Mouse (Mus musculus) limb, embryonic 14.5 days (tissue): ENCODE data around the gene Prdm16. TPM values are rescaled to one million over a fixed set of nuclear protein-coding genes. Genes with fewer than 3 reads are reported as not detected.
A peak's percentile ranks its signal among the peaks of the same experiment; 100 is the strongest.

ENCODE experiments used
- ATAC-seq: fragments of 200-750 bp; cut with Nextera tagmentation; 2 replicates; pipeline ENCODE4 v1.8.0; 2017; ENCODE audit warnings: low read depth, moderate number of reproducible peaks, moderate TSS enrichment; ENCODE audit not compliant: low FRiP score
- DNase-seq: peaks from one replicate; pipeline ENCODE4 v3.0.0-alpha.2; 2015; ENCODE audit warnings: low spot score
- H3K27ac ChIP-seq: fragments of 300-500 bp; sonication (generic); replicated peaks from 2 replicates; pipeline ENCODE4 v1.5.1; 2014; ENCODE audit warnings: low read depth, mild to moderate bottlenecking, low read length, moderate library complexity, mixed read lengths
- H3K27me3 ChIP-seq: fragments of 300-500 bp; sonication (generic); 2 replicates; pipeline ENCODE4 v1.6.1; 2014; ENCODE audit warnings: low read length, mixed read lengths; ENCODE audit not compliant: control insufficient read depth, insufficient read depth
- H3K36me3 ChIP-seq: fragments of 300-500 bp; sonication (generic); 2 replicates; pipeline ENCODE4 v1.6.1; 2014; ENCODE audit warnings: mild to moderate bottlenecking, low read length, moderate library complexity, mixed read lengths; ENCODE audit not compliant: control insufficient read depth, insufficient read depth
- H3K4me1 ChIP-seq: fragments of 300-500 bp; sonication (generic); 2 replicates; pipeline ENCODE4 v1.6.1; 2014; ENCODE audit warnings: antibody characterized with exemption, low read length, mixed read lengths; ENCODE audit not compliant: control insufficient read depth, insufficient read depth
- H3K4me2 ChIP-seq: fragments of 300-500 bp; sonication (generic); replicated peaks from 2 replicates; pipeline ENCODE4 v1.6.1; 2014; ENCODE audit warnings: low read depth, mild to moderate bottlenecking, low read length, moderate library complexity; ENCODE audit not compliant: severe bottlenecking
- H3K4me3 ChIP-seq: fragments of 300-500 bp; sonication (generic); replicated peaks from 2 replicates; pipeline ENCODE4 v1.5.1; 2014; ENCODE audit warnings: low read length
- H3K9ac ChIP-seq: fragments of 300-500 bp; sonication (generic); 2 replicates; pipeline ENCODE4 v1.6.1; 2014; ENCODE audit warnings: mild to moderate bottlenecking, low read depth, low read length, moderate library complexity; ENCODE audit not compliant: severe bottlenecking
- H3K9me3 ChIP-seq: fragments of 300-500 bp; sonication (generic); 2 replicates; pipeline ENCODE4 v1.6.1; 2016; ENCODE audit warnings: low read length; ENCODE audit not compliant: control insufficient read depth
- POLR2A ChIP-seq: fragments of 200-500 bp; IDR thresholded peaks from 2 replicates; pipeline ENCODE4 v1.8.0; 2012; ENCODE audit warnings: inconsistent platforms, mild to moderate bottlenecking, moderate library complexity, borderline replicate concordance; ENCODE audit not compliant: insufficient read depth, insufficient read length; ENCODE audit errors: extremely low read depth
- WGBS: fragments of 180-500 bp; shearing (Covaris S2); extraction: QIAGEN DNeasy Blood & Tissue Kit; methylation state at CpG from one replicate; pipeline ENCODE4 v1.1.7; 2014; 5-methylcytosine and 5-hydroxymethylcytosine counted together
- polyA plus RNA-seq, 2 experiments: library from polyadenylated mRNA; depleted of rRNA in 1 of 2; stranded (reverse) in 1 of 2; unstranded in 1 of 2; fragments of >200 nt; fragmentation: Nextera tagmentation in 1 of 2; extraction: Ambion mirVana in 1 of 2; gene quantifications; 2 replicates each; pipeline versions ENCODE4 v1.2.1 to v1.2.3; 2012 to 2014

Gene Prdm16
- polyA plus RNA-seq, 2 experiments: 11.7 to 25.6 TPM

- ATAC-seq (no peak), DNase-seq (no peak)
- Histone ChIP-seq H3K36me3 (no peaks in the 10 kb centered on the region), H3K9me3 (no peaks in the 10 kb centered on the region), H3K4me1 (peaks cover 72% of the 10 kb centered on the region), H3K4me2 (no peak overlapping the region), H3K9ac (no peak overlapping the region), H3K27me3 (no peaks in the 10 kb centered on the region), H3K27ac (no peak overlapping the region), H3K4me3 (no peak overlapping the region)
- WGBS: 84% methylated on average over 5 of the region's 5 CpGs
- TF ChIP-seq POLR2A: no peak
Observed at GRCm38 (mm10) chr4:154496522-154496921, 140.2 kb downstream of the Prdm16 start.

DNA sequence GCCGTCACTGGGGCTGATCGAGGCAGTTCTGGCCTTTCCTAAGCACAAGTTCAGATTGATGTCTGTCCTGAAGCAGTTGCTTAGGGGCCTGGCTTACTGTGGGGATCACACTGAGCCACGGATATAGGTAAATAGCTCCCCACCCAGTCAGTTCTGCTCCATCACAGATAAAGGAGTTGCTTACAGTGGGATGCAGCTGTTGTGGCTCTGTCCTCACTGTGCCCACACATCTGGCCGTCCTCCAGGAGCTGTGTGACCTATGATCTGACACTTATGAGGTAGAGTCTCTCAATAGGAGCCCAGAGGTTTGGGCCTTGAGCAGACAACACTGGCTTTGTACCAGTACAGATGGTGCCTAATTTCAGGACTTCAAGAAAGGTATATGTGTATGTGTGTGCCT, 142.7 kb downstream of the Prdm16 start:
- H3K27me3 ChIP-seq: no peaks in the 10 kb centered on the region
- peaks cover 54% of the 10 kb centered on the region for H3K4me1 ChIP-seq
- no peak for ATAC-seq
- no peak overlapping the region for H3K9ac ChIP-seq
- no peak overlapping the region for H3K4me3 ChIP-seq
- H3K4me2 ChIP-seq: no peak overlapping the region
- no peaks in the 10 kb centered on the region for H3K36me3 ChIP-seq
- no peak for TF ChIP-seq POLR2A
- no peak overlapping the region for H3K27ac ChIP-seq
- no peaks in the 10 kb centered on the region for H3K9me3 ChIP-seq
- DNase-seq: no peak
- 26% methylated on average over 4 of the region's 4 CpGs for WGBS

DNA sequence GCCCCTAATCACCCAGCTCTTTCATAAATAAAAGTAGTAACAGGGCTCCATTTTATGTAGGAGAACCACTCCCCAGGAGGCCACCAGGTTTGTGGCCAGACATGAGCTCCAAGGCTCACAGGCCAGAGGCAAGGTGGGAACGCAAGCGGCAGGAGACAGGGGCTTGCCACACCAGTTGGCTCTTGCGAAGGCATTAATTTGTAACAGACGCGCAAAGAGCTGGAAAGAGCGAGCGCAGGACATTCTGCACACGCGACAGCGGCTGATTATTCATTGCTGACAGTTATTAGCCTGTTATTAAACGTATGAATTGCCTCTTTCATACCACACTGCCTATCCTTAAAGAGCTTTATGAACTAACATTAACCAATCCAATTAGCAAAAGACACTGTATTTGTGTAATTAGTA, 144.0 kb downstream of the Prdm16 start:
- WGBS: 10% methylated on average over 11 of the region's 11 CpGs
- Histone ChIP-seq H3K27me3 (no peaks in the 10 kb centered on the region), H3K4me3 (no peak overlapping the region), H3K9ac (no peak overlapping the region), H3K4me2 (no peak overlapping the region), H3K27ac (no peak overlapping the region), H3K9me3 (no peaks in the 10 kb centered on the region), H3K4me1 (peaks cover 65% of the 10 kb centered on the region), H3K36me3 (no peaks in the 10 kb centered on the region)
- ATAC-seq: no peak
- no peak for DNase-seq
- no peak for TF ChIP-seq POLR2A

DNA sequence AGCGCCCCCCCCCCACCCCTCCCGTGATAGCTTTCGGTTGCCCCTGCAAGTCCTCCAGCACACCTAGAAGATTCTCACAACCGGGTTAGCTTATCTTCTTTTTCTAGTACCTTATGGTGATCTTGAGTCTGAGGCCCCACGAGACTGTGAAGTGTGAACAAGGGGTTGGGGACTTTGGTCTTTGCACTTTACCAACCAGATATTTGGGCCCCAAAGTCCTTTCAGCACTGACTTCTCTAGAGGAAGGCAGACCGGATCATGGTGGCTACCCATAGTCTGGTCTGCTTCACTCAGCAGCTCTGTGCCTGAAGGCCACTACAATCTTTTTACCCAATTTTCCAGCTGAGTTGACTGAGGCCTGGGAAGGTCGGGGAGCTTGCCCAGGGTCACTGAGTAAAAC, 144.4 kb downstream of the Prdm16 start:
- Histone ChIP-seq H3K36me3 (no peaks in the 10 kb centered on the region), H3K9ac (no peak overlapping the region), H3K27ac (no peak overlapping the region), H3K4me1 (peaks cover 62% of the 10 kb centered on the region), H3K27me3 (no peaks in the 10 kb centered on the region), H3K9me3 (no peaks in the 10 kb centered on the region), H3K4me3 (no peak overlapping the region), H3K4me2 (no peak overlapping the region)
- 60% methylated on average over 7 of the region's 7 CpGs for WGBS
- ATAC-seq (no peak), DNase-seq (no peak)
- TF ChIP-seq POLR2A: no peak

- H3K4me3 ChIP-seq: no peak overlapping the region
- H3K27ac ChIP-seq: no peak overlapping the region
- DNase-seq (peak; percentile 65), ATAC-seq (peak; percentile 87)
- H3K4me2 ChIP-seq: no peak overlapping the region
- H3K9ac ChIP-seq: peak overlapping the region; percentile 1; the same call in 1 of the 2 replicates
- peaks cover 27% of the 10 kb centered on the region for H3K4me1 ChIP-seq
- no peaks in the 10 kb centered on the region for H3K36me3 ChIP-seq
- WGBS: 4% methylated on average over 5 of the region's 5 CpGs
- no peaks in the 10 kb centered on the region for H3K27me3 ChIP-seq
- TF ChIP-seq POLR2A: no peak
- no peaks in the 10 kb centered on the region for H3K9me3 ChIP-seq
Observed at GRCm38 (mm10) chr4:154488031-154488430, 148.6 kb downstream of the Prdm16 start.

DNA sequence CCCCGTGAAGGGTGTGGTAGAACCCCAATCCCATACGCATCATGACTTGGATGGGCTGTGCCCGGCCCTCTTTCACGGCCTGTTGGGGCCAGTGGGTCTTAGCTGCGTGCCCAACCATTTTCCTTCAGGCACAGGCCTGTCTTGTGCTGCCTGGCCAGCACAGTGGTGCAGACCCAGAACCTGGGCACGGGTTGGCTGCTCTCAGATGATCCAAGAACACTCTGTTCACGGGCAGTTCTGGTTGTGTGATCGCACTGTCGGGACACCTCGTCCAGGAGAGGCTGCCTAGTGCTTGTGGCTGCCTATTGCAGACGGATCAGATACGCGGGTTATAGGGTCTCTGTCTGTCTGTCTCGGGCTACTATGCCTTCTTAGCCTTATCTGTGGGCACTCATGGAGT, 154.0 kb downstream of the Prdm16 start:
- Histone ChIP-seq H3K9me3 (no peaks in the 10 kb centered on the region), H3K27ac (peak overlapping the region; percentile 39; the same call in 1 of the 2 replicates), H3K9ac (no peak overlapping the region), H3K4me2 (no peak overlapping the region), H3K36me3 (no peaks in the 10 kb centered on the region), H3K4me1 (peaks cover 23% of the 10 kb centered on the region), H3K27me3 (no peaks in the 10 kb centered on the region), H3K4me3 (no peak overlapping the region)
- no peak for TF ChIP-seq POLR2A
- DNase-seq (no peak), ATAC-seq (no peak)
- WGBS: 86% methylated on average over 14 of the region's 14 CpGs
